Mouse (Mus musculus) liver, embryonic 12.5 days (tissue): ENCODE results near the gene Chn2. TPM values are rescaled to one million over a fixed set of nuclear protein-coding genes. Genes with fewer than 3 reads are reported as not detected.

ENCODE experiments used
- ATAC-seq: fragments of 200-750 bp; cut with Nextera tagmentation; 2 replicates; pipeline ENCODE4 v1.8.0; 2017; ENCODE audit warnings: moderate number of reproducible peaks, mild to moderate bottlenecking, moderate library complexity
- H3K27ac ChIP-seq: fragments of 300-500 bp; sonication (generic); 2 replicates; pipeline ENCODE4 v1.5.1; 2016; ENCODE audit warnings: mild to moderate bottlenecking
- H3K27me3 ChIP-seq: fragments of 300-500 bp; sonication (generic); replicated peaks from 2 replicates; pipeline ENCODE4 v1.6.1; 2016; ENCODE audit warnings: mild to moderate bottlenecking, moderate library complexity
- H3K36me3 ChIP-seq: fragments of 300-500 bp; sonication (generic); 2 replicates; pipeline ENCODE4 v1.6.1; 2016; ENCODE audit warnings: mild to moderate bottlenecking, moderate library complexity
- H3K4me1 ChIP-seq: fragments of 300-500 bp; sonication (generic); 2 replicates; pipeline ENCODE4 v1.6.1; 2016
- H3K4me2 ChIP-seq: fragments of 300-500 bp; sonication (generic); 2 replicates; pipeline ENCODE4 v1.6.1; 2016; ENCODE audit warnings: mild to moderate bottlenecking, moderate library complexity
- H3K4me3 ChIP-seq: fragments of 300-500 bp; sonication (generic); 2 replicates; pipeline ENCODE4 v1.5.1; 2016; ENCODE audit warnings: mild to moderate bottlenecking, moderate library complexity
- H3K9ac ChIP-seq: fragments of 300-500 bp; sonication (generic); 2 replicates; pipeline ENCODE4 v1.6.1; 2016; ENCODE audit warnings: mild to moderate bottlenecking, moderate library complexity
- H3K9me3 ChIP-seq: fragments of 300-500 bp; sonication (generic); replicated peaks from 2 replicates; pipeline ENCODE4 v1.6.1; 2016; ENCODE audit warnings: mild to moderate bottlenecking, moderate library complexity
- WGBS: fragments of 180-500 bp; shearing (Covaris S2); methylation state at CpG from one replicate; pipeline ENCODE4 v1.1.7; 2016; ENCODE audit not compliant: insufficient replicate concordance; 5-methylcytosine and 5-hydroxymethylcytosine counted together
- polyA plus RNA-seq: library from polyadenylated mRNA; unstranded; fragments of >200 nt; fragmentation: Nextera tagmentation; extraction: Ambion mirVana; gene quantifications from 2 replicates; pipeline ENCODE4 v1.2.1, GENCODE M21; 2016

The Chn2 gene
- polyA plus RNA-seq, 1 experiment from 2014 or later: 4.9 TPM

- Histone ChIP-seq H3K27me3 (peaks cover 42% of the 10 kb centered on the region), H3K4me1 (0 out of 2 replicates have a peak, but pooled peaks cover 5% of the 10 kb centered on the region), H3K4me3 (no peak overlapping the region), H3K9me3 (no peaks in the 10 kb centered on the region), H3K9ac (no peak overlapping the region), H3K4me2 (no peak overlapping the region), H3K27ac (no peak overlapping the region), H3K36me3 (no peaks in the 10 kb centered on the region)
- ATAC-seq: no peak
- WGBS: 75% methylated on average over 10 of the region's 10 CpGs
Measured at GRCm38 (mm10) chr6:54330166-54330565, 290.8 kb downstream of the Chn2 start.

DNA sequence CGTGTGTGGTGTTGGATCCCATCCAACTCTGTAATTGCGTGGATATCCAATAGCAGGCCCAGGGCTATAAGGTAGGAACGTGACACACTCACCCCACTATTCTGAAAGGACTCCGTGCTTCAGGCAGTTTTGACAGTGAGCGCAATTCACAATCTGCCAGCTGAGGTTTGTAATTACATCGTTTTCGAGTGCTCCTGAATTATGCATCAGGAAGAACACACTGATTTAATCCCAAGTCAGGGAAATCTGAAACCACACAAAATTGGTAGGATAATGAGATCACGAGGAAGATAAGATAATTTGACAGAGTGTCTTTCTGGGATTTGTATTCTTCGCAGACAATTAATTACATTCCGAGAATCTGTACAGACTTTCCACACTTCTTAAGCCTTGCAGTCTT lies 292.4 kb downstream of the Chn2 start:
- H3K4me2 ChIP-seq: no peak overlapping the region
- no peak overlapping the region for H3K9ac ChIP-seq
- H3K4me3 ChIP-seq: no peak overlapping the region
- H3K27ac ChIP-seq: no peak overlapping the region
- H3K4me1 ChIP-seq: 0 out of 2 replicates have a peak, but pooled peaks cover 3% of the 10 kb centered on the region
- H3K9me3 ChIP-seq: no peaks in the 10 kb centered on the region
- H3K36me3 ChIP-seq: no peaks in the 10 kb centered on the region
- 69% methylated on average over 10 of the region's 10 CpGs for WGBS
- peaks cover 26% of the 10 kb centered on the region for H3K27me3 ChIP-seq
- no peak for ATAC-seq

DNA sequence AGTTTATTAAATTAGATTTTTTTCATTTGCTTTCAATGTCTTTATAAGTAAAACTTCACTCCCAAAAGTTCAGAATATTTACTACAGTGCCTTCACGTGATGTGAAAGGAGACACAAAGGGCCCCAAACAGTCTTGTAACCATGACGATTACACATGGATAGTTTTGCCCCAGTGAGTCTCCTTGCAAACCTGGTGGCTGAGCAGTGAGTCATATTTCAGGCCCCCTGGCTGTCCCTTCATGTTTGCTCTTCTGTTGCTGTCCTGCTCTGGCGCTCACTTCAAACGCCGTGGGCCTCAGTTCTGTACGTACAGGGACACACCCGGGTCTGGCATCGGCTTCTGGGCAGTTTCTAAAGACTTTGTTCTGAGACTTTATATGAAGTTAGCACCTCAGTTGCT lies 292.8 kb downstream of the Chn2 start:
- H3K4me3 ChIP-seq: no peak overlapping the region
- H3K9ac ChIP-seq: no peak overlapping the region
- H3K4me2 ChIP-seq: no peak overlapping the region
- H3K9me3 ChIP-seq: no peaks in the 10 kb centered on the region
- H3K27me3 ChIP-seq: peaks cover 22% of the 10 kb centered on the region
- WGBS: 68% methylated on average over 8 of the region's 8 CpGs
- H3K36me3 ChIP-seq: no peaks in the 10 kb centered on the region
- ATAC-seq: no peak
- H3K4me1 ChIP-seq: no peaks in the 10 kb centered on the region
- no peak overlapping the region for H3K27ac ChIP-seq

DNA sequence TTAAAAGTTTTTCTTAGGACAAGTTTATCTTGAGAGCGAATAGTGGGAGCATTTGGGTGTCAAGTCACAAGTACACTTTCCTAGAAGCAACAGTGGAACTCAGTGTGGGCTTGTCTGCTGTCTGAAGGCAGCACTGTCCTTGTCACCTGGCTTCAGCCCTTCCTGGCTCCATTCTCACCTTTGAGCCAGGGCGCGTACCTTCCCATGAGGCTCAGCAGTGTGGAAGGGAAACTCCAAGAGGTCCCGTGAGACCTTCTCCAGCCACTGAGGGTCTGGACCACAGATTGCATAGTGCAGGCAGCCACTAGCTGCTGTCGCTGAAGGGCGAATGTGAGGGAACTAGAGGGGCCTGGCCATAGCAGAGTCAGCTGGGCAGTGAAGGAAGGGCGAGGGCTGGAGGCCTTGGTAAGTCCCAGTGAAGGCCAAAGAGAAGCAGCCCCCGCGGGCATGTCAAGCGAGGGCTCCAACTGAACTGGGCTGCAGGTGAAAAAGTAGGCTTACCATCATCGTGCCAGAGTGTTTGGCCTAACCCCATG lies 293.8 kb downstream of the Chn2 start:
- Histone ChIP-seq H3K9ac (no peak overlapping the region), H3K36me3 (no peaks in the 10 kb centered on the region), H3K4me2 (no peak overlapping the region), H3K4me3 (no peak overlapping the region), H3K9me3 (no peaks in the 10 kb centered on the region), H3K27me3 (peaks cover 15% of the 10 kb centered on the region), H3K27ac (no peak overlapping the region), H3K4me1 (no peaks in the 10 kb centered on the region)
- 51% methylated on average over 11 of the region's 11 CpGs for WGBS
- ATAC-seq: no peak

DNA sequence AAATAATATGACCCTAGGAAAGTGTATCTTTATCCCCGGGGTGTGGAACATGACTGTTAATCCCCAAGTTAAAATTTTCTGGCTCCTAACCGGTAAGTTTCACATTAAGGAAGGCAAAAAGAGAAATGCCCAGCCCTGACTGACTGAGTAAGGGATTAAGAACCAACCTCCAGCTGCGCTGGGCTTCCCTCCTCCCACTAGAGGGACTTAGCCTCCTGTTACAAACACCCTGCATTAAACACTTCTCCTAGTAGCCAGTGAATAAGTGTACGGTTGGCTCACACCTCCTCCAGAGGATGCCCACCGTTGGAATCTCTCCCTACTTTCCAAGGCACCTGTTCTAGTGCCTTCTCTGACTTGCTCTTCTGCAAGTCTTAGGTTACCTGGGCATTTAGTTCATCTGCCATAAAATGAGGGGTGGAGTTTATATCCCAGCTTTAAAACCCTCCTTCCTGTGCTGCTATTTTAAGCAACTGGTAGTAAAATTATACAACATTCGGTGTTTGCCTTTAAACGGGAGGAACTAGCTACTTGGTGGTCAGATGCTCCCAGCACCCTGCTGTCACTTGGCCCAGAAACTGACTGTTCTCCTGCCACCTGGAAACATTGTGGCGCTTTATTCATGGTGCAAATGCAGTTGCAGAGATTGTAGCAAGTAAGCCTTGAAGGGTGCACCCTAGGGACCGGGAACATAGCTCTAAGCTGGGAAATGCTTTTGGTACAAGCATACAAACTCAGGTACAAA lies 294.5 kb downstream of the Chn2 start:
- no peak for ATAC-seq
- WGBS: 42% methylated on average over 9 of the region's 9 CpGs
- Histone ChIP-seq H3K27me3 (0 out of 2 replicates have a peak, but pooled peaks cover 8% of the 10 kb centered on the region), H3K36me3 (no peaks in the 10 kb centered on the region), H3K27ac (no peak overlapping the region), H3K4me2 (no peak overlapping the region), H3K4me1 (no peaks in the 10 kb centered on the region), H3K9ac (no peak overlapping the region), H3K4me3 (no peak overlapping the region), H3K9me3 (no peaks in the 10 kb centered on the region)

DNA sequence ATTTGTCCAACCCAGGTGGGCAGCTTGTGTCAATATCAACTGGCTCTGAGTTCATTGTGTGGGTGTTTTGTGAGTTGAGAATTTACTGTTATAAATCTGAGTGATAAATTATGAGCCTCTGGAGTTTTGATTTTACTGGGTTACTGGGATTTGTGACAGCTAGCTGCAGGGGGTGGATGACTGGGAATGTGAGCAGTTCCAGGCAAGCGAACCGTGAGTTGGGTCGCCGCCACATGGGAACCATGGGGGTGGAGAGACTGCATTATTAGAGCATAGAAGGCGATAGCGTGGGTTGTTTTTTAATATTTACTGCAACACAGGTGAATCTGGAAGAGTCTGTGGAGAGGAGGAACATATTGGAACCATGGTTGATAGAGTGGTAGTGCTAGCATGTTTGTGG lies 298.0 kb downstream of the Chn2 start:
- H3K4me2 ChIP-seq: no peak overlapping the region
- H3K4me3 ChIP-seq: no peak overlapping the region
- H3K9me3 ChIP-seq: no peaks in the 10 kb centered on the region
- H3K36me3 ChIP-seq: no peaks in the 10 kb centered on the region
- H3K9ac ChIP-seq: no peak overlapping the region
- 74% methylated on average over 6 of the region's 6 CpGs for WGBS
- no peak overlapping the region for H3K27ac ChIP-seq
- no peak for ATAC-seq
- H3K27me3 ChIP-seq: 0 out of 2 replicates have a peak, but pooled peaks cover 3% of the 10 kb centered on the region
- no peaks in the 10 kb centered on the region for H3K4me1 ChIP-seq

- Histone ChIP-seq H3K4me2 (no peak overlapping the region), H3K27ac (no peak overlapping the region), H3K9me3 (no peaks in the 10 kb centered on the region), H3K9ac (no peak overlapping the region), H3K4me1 (no peaks in the 10 kb centered on the region), H3K36me3 (no peaks in the 10 kb centered on the region), H3K4me3 (no peak overlapping the region), H3K27me3 (0 out of 2 replicates have a peak, but pooled peaks cover 3% of the 10 kb centered on the region)
- ATAC-seq: no peak
- WGBS: 78% methylated on average over 5 of the region's 5 CpGs
Measured at GRCm38 (mm10) chr6:54341133-54341532, 301.8 kb downstream of the Chn2 start.

DNA sequence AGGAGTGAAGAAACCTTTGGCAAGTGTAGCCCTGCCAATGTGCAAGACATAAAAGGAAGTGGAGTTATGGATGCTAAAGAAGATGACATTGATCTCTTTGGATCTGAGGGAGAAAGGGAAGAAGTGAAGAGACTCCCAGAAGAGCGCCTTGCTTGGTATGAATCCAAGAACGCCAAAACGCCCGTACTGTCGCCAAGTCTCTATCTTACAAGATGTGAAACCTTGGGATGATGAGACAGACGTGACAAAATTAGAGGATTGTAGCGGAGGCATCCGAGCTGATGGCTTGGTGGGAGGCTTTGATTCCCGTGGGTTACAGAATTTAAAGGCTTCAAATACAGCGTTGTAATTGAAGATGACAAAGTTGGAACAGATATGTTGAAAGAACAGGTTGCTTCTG lies 302.9 kb downstream of the Chn2 start:
- Histone ChIP-seq H3K36me3 (no peaks in the 10 kb centered on the region), H3K27me3 (0 out of 2 replicates have a peak, but pooled peaks cover 3% of the 10 kb centered on the region), H3K4me3 (no peak overlapping the region), H3K4me2 (no peak overlapping the region), H3K27ac (no peak overlapping the region), H3K4me1 (no peaks in the 10 kb centered on the region), H3K9ac (no peak overlapping the region), H3K9me3 (no peaks in the 10 kb centered on the region)
- ATAC-seq: no peak
- 78% methylated on average over 10 of the region's 10 CpGs for WGBS

Other genes with a start within 250 kb of the Chn2 start
- gene Tril, start 218.7 kb upstream of the Chn2 start, polyA plus RNA-seq: 1.5 TPM in 2 replicates
- gene Cpvl, start 60.9 kb upstream of the Chn2 start, polyA plus RNA-seq: not detected in 2 replicates